Mouse (Mus musculus) forebrain, embryonic 16.5 days (tissue): Measurements from ENCODE around the gene Rps6kc1. TPM values are rescaled to one million over a fixed set of nuclear protein-coding genes. Genes with fewer than 3 reads are reported as not detected.
A peak's percentile ranks its signal among the peaks of the same experiment; 100 is the strongest.

Source experiments
- ATAC-seq: fragments of 200-750 bp; cut with Nextera tagmentation; 2 replicates; pipeline ENCODE4 v1.8.0; 2017; ENCODE audit warnings: mild to moderate bottlenecking, moderate library complexity
- H3K27ac ChIP-seq: fragments of 300-500 bp; sonication (generic); 2 replicates; pipeline ENCODE4 v1.5.1; 2014; ENCODE audit warnings: low read length, control low read depth
- H3K27me3 ChIP-seq: fragments of 300-500 bp; sonication (generic); replicated peaks from 2 replicates; pipeline ENCODE4 v1.6.1; 2014; ENCODE audit warnings: low read length; ENCODE audit not compliant: control insufficient read depth, insufficient read depth
- H3K36me3 ChIP-seq: fragments of 300-500 bp; sonication (generic); 2 replicates; pipeline ENCODE4 v1.6.1; 2014; ENCODE audit not compliant: control insufficient read depth, insufficient read depth
- H3K4me1 ChIP-seq: fragments of 300-500 bp; sonication (generic); replicated peaks from 2 replicates; pipeline ENCODE4 v1.6.1; 2014; ENCODE audit warnings: low read length; ENCODE audit not compliant: control insufficient read depth, insufficient read depth
- H3K4me2 ChIP-seq: fragments of 300-500 bp; sonication (generic); 2 replicates; pipeline ENCODE4 v1.6.1; 2014; ENCODE audit warnings: mild to moderate bottlenecking, low read length, control low read depth
- H3K4me3 ChIP-seq: fragments of 300-500 bp; sonication (generic); replicated peaks from 2 replicates; pipeline ENCODE4 v1.5.1; 2014; ENCODE audit warnings: mild to moderate bottlenecking, low read length, control low read depth
- H3K9ac ChIP-seq: fragments of 300-500 bp; sonication (generic); replicated peaks from 2 replicates; pipeline ENCODE4 v1.6.1; 2014; ENCODE audit warnings: low read depth, low read length, control low read depth
- H3K9me3 ChIP-seq: fragments of 300-500 bp; sonication (generic); 2 replicates; pipeline ENCODE4 v1.6.1; 2016; ENCODE audit warnings: low read length; ENCODE audit not compliant: control insufficient read depth
- WGBS: fragments of 180-500 bp; shearing (Covaris S2); extraction: QIAGEN DNeasy Blood & Tissue Kit; methylation state at CpG from one replicate; pipeline ENCODE4 v1.1.7; 2014; 5-methylcytosine and 5-hydroxymethylcytosine counted together
- polyA plus RNA-seq: library from polyadenylated mRNA; unstranded; fragments of >200 nt; fragmentation: Nextera tagmentation; extraction: Ambion mirVana; gene quantifications from 2 replicates; pipeline ENCODE4 v1.2.1, GENCODE M21; 2015

Gene Rps6kc1
- polyA plus RNA-seq, 1 experiment from 2014 or later: 31.9 TPM

- no peak for ATAC-seq
- Histone ChIP-seq H3K4me2 (no peak overlapping the region), H3K36me3 (no peaks in the 10 kb centered on the region), H3K4me3 (no peak overlapping the region), H3K4me1 (no peaks in the 10 kb centered on the region), H3K9ac (no peak overlapping the region), H3K27me3 (no peaks in the 10 kb centered on the region), H3K27ac (no peak overlapping the region), H3K9me3 (no peaks in the 10 kb centered on the region)
- WGBS: 78% methylated on average over 3 of the region's 3 CpGs
Measured at GRCm38 (mm10) chr1:190854465-190854864, 57.1 kb downstream of the Rps6kc1 start.

DNA sequence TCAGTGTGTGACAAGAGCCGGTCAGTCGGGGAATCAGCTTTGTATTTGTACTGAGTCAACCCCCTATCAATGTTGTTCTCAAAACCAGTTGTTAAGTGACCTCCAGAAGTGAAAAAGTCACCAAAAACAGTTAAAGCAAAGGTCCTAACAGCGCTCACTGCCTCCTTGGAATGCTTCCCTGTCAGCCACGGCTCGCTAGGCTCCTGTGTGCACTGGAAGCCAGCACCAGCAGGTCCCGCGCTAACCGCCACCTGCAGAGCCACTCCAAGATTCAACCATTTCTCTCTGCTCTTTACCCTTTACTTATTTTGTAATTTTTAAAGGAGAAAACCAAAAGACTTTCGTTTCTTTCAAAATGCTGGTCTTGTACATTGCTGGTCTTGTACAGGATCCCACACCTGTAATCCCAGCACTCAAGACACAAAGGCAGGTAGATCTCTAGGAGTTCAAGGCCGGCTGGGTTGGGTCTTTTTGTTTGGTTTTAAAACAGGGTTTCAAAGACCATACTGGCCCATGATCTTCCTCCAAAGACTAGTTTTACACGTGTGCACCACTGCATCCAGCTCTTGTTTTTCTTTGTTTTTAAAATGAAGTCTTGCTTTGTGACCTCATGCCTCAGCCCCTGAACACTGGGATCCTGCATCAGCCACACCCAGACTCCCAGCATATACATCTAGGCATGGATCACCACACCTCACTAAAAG, 62.3 kb downstream of the Rps6kc1 start:
- no peaks in the 10 kb centered on the region for H3K36me3 ChIP-seq
- WGBS: 74% methylated on average over 11 of the region's 11 CpGs
- no peaks in the 10 kb centered on the region for H3K4me1 ChIP-seq
- ATAC-seq: no peak
- H3K27ac ChIP-seq: no peak overlapping the region
- H3K4me3 ChIP-seq: no peak overlapping the region
- no peaks in the 10 kb centered on the region for H3K9me3 ChIP-seq
- H3K4me2 ChIP-seq: no peak overlapping the region
- no peaks in the 10 kb centered on the region for H3K27me3 ChIP-seq
- H3K9ac ChIP-seq: no peak overlapping the region

DNA sequence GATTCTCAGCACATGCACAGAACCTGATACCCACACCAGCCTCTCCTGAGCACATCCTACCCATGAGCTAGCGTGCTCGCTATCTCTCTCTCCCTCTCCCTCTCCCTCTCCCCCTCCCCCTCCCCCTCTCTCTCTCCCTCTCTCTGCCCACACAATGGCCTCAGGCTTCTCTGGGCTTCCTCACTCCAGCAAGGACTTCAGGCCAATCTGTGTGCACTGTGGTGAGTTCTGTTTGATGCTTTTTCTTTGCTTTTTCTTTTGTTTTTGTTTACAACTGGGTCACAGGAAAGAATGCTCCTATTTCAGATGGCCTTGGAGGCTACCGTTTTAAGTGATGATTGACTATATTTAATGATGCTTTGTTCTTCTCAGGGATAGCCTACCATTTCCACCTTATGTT, 62.9 kb downstream of the Rps6kc1 start:
- Histone ChIP-seq H3K4me1 (no peaks in the 10 kb centered on the region), H3K27me3 (no peaks in the 10 kb centered on the region), H3K4me2 (no peak overlapping the region), H3K9me3 (no peaks in the 10 kb centered on the region), H3K9ac (no peak overlapping the region), H3K36me3 (no peaks in the 10 kb centered on the region), H3K4me3 (no peak overlapping the region), H3K27ac (no peak overlapping the region)
- ATAC-seq: no peak
- 42% methylated on average over 3 of the region's 3 CpGs for WGBS

DNA sequence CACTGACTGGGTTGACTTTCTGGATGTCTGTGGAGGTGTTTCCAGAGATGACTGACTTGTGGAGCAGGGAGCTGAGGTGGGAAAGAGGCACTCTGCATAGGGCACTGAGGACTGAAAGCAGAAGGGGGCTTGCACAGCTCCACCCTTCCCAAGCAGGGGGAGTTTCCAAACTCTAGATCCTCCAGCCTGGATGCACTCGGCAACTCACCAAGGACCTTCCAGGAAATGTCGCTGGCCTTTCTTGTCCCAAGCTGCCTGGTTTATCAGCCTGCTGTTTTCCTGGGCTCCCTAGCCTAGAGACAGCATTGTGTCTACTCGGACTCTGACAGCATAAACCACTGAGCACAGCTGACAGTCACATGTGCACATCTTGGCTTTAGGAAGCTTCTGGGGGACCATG, 64.6 kb downstream of the Rps6kc1 start:
- H3K27ac ChIP-seq: peak overlapping the region; percentile 12; the same call in 1 of the 2 replicates
- no peak overlapping the region for H3K4me2 ChIP-seq
- no peak for ATAC-seq
- H3K36me3 ChIP-seq: peaks cover 3% of the 10 kb centered on the region; the same call in 1 of the 2 replicates
- WGBS: 91% methylated on average over 3 of the region's 3 CpGs
- H3K4me1 ChIP-seq: no peaks in the 10 kb centered on the region
- H3K27me3 ChIP-seq: no peaks in the 10 kb centered on the region
- H3K9ac ChIP-seq: no peak overlapping the region
- no peak overlapping the region for H3K4me3 ChIP-seq
- H3K9me3 ChIP-seq: no peaks in the 10 kb centered on the region

- no peak overlapping the region for H3K4me3 ChIP-seq
- peak; percentile 73 for ATAC-seq
- no peak overlapping the region for H3K4me2 ChIP-seq
- H3K9ac ChIP-seq: no peak overlapping the region
- H3K27ac ChIP-seq: no peak overlapping the region; the same call in 1 of the 2 replicates
- H3K4me1 ChIP-seq: no peaks in the 10 kb centered on the region
- peaks cover 3% of the 10 kb centered on the region; the same call in 1 of the 2 replicates for H3K36me3 ChIP-seq
- H3K9me3 ChIP-seq: no peaks in the 10 kb centered on the region
- no peaks in the 10 kb centered on the region for H3K27me3 ChIP-seq
- 79% methylated on average over 11 of the region's 11 CpGs for WGBS
Measured at GRCm38 (mm10) chr1:190846074-190846730, 65.4 kb downstream of the Rps6kc1 start.

DNA sequence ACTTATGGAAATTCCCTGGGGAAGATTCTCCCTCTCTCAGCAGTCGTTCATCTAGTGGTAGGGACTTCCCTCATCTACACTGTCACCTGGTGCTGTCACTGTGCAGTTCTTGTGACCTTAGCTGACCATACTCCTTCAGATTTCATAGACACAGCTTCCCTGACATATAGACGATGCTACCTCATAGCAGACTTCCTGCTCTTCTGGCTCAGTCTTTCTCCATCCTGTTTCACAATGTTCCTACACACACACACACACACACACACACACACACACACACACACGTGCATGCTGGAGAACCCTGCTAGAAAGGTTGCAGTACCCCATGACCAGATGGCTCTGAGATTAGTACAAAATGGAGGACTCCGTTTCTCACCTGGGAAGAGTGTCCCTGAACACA, 66.2 kb downstream of the Rps6kc1 start:
- H3K4me1 ChIP-seq: no peaks in the 10 kb centered on the region
- H3K4me2 ChIP-seq: no peak overlapping the region
- no peak overlapping the region for H3K4me3 ChIP-seq
- peaks cover 3% of the 10 kb centered on the region; the same call in 1 of the 2 replicates for H3K36me3 ChIP-seq
- no peak overlapping the region for H3K9ac ChIP-seq
- H3K9me3 ChIP-seq: no peaks in the 10 kb centered on the region
- WGBS: 80% methylated on average over 4 of the region's 4 CpGs
- no peaks in the 10 kb centered on the region for H3K27me3 ChIP-seq
- ATAC-seq: no peak
- no peak overlapping the region for H3K27ac ChIP-seq

DNA sequence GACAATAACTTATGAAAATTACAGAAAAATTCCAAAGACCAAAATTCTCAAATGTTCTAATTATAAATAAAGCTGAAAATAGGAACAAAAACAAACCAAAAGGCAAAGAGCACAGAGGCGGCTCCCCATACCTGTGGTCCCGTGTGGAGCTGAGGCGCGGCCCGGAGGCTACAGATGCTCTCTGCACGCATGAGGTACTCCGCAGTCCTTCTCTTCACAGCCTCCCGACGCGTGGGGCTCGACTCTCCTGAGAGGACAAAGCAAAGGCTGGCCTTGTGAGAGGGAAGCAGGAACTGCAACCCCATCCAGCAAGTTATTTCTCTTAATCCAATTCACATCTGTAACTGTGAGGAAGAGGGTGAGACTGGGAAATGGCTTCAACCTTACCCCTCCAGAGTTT, 67.2 kb downstream of the Rps6kc1 start:
- Histone ChIP-seq H3K9ac (no peak overlapping the region), H3K27me3 (no peaks in the 10 kb centered on the region), H3K9me3 (no peaks in the 10 kb centered on the region), H3K4me1 (no peaks in the 10 kb centered on the region), H3K36me3 (peaks cover 3% of the 10 kb centered on the region; the same call in 1 of the 2 replicates), H3K4me3 (no peak overlapping the region), H3K4me2 (no peak overlapping the region), H3K27ac (no peak overlapping the region)
- WGBS: 90% methylated on average over 11 of the region's 11 CpGs
- no peak for ATAC-seq

GRCm38 (mm10) chr1:190836046-190836445, 75.5 kb downstream of the Rps6kc1 start:
- no peaks in the 10 kb centered on the region for H3K27me3 ChIP-seq
- no peak overlapping the region for H3K4me2 ChIP-seq
- no peak overlapping the region for H3K4me3 ChIP-seq
- no peak overlapping the region for H3K9ac ChIP-seq
- 90% methylated on average over 2 of the region's 2 CpGs for WGBS
- no peaks in the 10 kb centered on the region for H3K36me3 ChIP-seq
- ATAC-seq: no peak
- H3K4me1 ChIP-seq: no peaks in the 10 kb centered on the region
- no peaks in the 10 kb centered on the region for H3K9me3 ChIP-seq
- no peak overlapping the region for H3K27ac ChIP-seq

GRCm38 (mm10) chr1:190834201-190834907, 77.2 kb downstream of the Rps6kc1 start:
- no peaks in the 10 kb centered on the region for H3K36me3 ChIP-seq
- H3K9ac ChIP-seq: no peak overlapping the region
- no peaks in the 10 kb centered on the region for H3K4me1 ChIP-seq
- no peak overlapping the region for H3K4me2 ChIP-seq
- H3K9me3 ChIP-seq: no peaks in the 10 kb centered on the region
- no peak overlapping the region for H3K4me3 ChIP-seq
- no peaks in the 10 kb centered on the region for H3K27me3 ChIP-seq
- no peak overlapping the region for H3K27ac ChIP-seq
- WGBS: 85% methylated on average over 7 of the region's 7 CpGs
- ATAC-seq: no peak
